Mouse (Mus musculus) monocyte, adult 5-6 weeks (primary cell): ENCODE measurements at regions not wholly inside any gene's neighbourhood (a gene's known extent, or its start where the extent isn't known, plus 50 kb on each side); places are given as distances from the start of the nearest gene placed in this dataset.

Experiments
- ATAC-seq: fragments of 153-309, 156-312 bp; replicated peaks from 2 replicates; pipeline ENCODE4 v1.8.0; 2017; ENCODE audit warnings: mild to moderate bottlenecking; ENCODE audit not compliant: low TSS enrichment, insufficient number of reproducible peaks, severe bottlenecking, poor library complexity, low FRiP score

GRCm38 (mm10) chr11:112095009-112095408 is 687.0 kb upstream of the Sox9 start:
- no peak for ATAC-seq

- ATAC-seq: no peak
These were observed 683.9 kb upstream of the Sox9 start for GRCm38 (mm10) chr11:112098161-112098560.

GRCm38 (mm10) chr11:112103252-112103651 is 678.8 kb upstream of the Sox9 start:
- ATAC-seq: no peak

GRCm38 (mm10) chr11:112106891-112107290 is 675.1 kb upstream of the Sox9 start:
- ATAC-seq: no peak

- no peak for ATAC-seq
These were observed 674.7 kb upstream of the Sox9 start for GRCm38 (mm10) chr11:112107314-112107713.

- no peak for ATAC-seq
These were observed 661.0 kb upstream of the Sox9 start for GRCm38 (mm10) chr11:112121026-112121425.

- no peak for ATAC-seq
These were observed 660.2 kb upstream of the Sox9 start for GRCm38 (mm10) chr11:112121831-112122230.

- no peak for ATAC-seq
These were observed 656.6 kb upstream of the Sox9 start for GRCm38 (mm10) chr11:112125249-112125933.

- ATAC-seq: no peak
These were observed 651.9 kb upstream of the Sox9 start for GRCm38 (mm10) chr11:112130090-112130489.

- no peak for ATAC-seq
These were observed 644.5 kb upstream of the Sox9 start for GRCm38 (mm10) chr11:112137401-112138020.

- ATAC-seq: no peak
These were observed 642.0 kb upstream of the Sox9 start for GRCm38 (mm10) chr11:112140058-112140457.

GRCm38 (mm10) chr11:112140495-112140894 is 641.5 kb upstream of the Sox9 start:
- no peak for ATAC-seq

- no peak for ATAC-seq
These were observed 641.1 kb upstream of the Sox9 start for GRCm38 (mm10) chr11:112140912-112141311.

- ATAC-seq: no peak
These were observed 630.0 kb upstream of the Sox9 start for GRCm38 (mm10) chr11:112152051-112152450.

- no peak for ATAC-seq
These were observed 628.8 kb upstream of the Sox9 start for GRCm38 (mm10) chr11:112153198-112153597.

GRCm38 (mm10) chr11:112154712-112155319 is 627.2 kb upstream of the Sox9 start:
- no peak for ATAC-seq

GRCm38 (mm10) chr11:112155339-112155955 is 626.6 kb upstream of the Sox9 start:
- ATAC-seq: no peak

GRCm38 (mm10) chr11:112163681-112164265 is 618.3 kb upstream of the Sox9 start:
- no peak for ATAC-seq

GRCm38 (mm10) chr11:112173585-112173984 is 608.4 kb upstream of the Sox9 start:
- no peak for ATAC-seq
